Mouse (Mus musculus) stomach, embryonic 16.5 days (tissue): ENCODE data around the gene Cenpp. TPM values are rescaled to one million over a fixed set of nuclear protein-coding genes. Genes with fewer than 3 reads are reported as not detected.
"Not testable (repeated sequence)": the region's sequence is repeated elsewhere in the genome, so short reads cannot be mapped to it uniquely, and the experiment has no call there.

Experiments
- ATAC-seq: fragments of 200-750 bp; cut with Nextera tagmentation; 2 replicates; pipeline ENCODE4 v1.8.0; 2017; ENCODE audit warnings: moderate number of reproducible peaks, moderate TSS enrichment; ENCODE audit not compliant: insufficient read depth, low FRiP score
- H3K27ac ChIP-seq: fragments of 300-500 bp; sonication (generic); 2 replicates; pipeline ENCODE4 v1.5.1; 2014; ENCODE audit warnings: low read length
- H3K27me3 ChIP-seq: fragments of 300-500 bp; sonication (generic); 2 replicates; pipeline ENCODE4 v1.6.1; 2014; ENCODE audit warnings: low read length, control low read depth, mixed read lengths; ENCODE audit not compliant: control insufficient read depth, insufficient read depth
- H3K36me3 ChIP-seq: fragments of 300-500 bp; sonication (generic); 2 replicates; pipeline ENCODE4 v1.6.1; 2014; ENCODE audit warnings: low read length; ENCODE audit not compliant: control insufficient read depth, insufficient read depth
- H3K4me1 ChIP-seq: fragments of 300-500 bp; sonication (generic); 2 replicates; pipeline ENCODE4 v1.6.1; 2014; ENCODE audit warnings: low read length, control low read depth, mixed read lengths; ENCODE audit not compliant: control insufficient read depth, insufficient read depth
- H3K4me2 ChIP-seq: fragments of 300-500 bp; sonication (generic); 2 replicates; pipeline ENCODE4 v1.6.1; 2014; ENCODE audit warnings: low read depth, low read length, mixed read lengths
- H3K4me3 ChIP-seq: fragments of 300-500 bp; sonication (generic); replicated peaks from 2 replicates; pipeline ENCODE4 v1.5.1; 2014; ENCODE audit warnings: mild to moderate bottlenecking, low read length
- H3K9ac ChIP-seq: fragments of 300-500 bp; sonication (generic); 2 replicates; pipeline ENCODE4 v1.6.1; 2014; ENCODE audit warnings: low read length
- H3K9me3 ChIP-seq: fragments of 300-500 bp; sonication (generic); replicated peaks from 2 replicates; pipeline ENCODE4 v1.6.1; 2016; ENCODE audit warnings: low read length, control low read depth; ENCODE audit not compliant: control insufficient read depth
- WGBS: fragments of 180-500 bp; shearing (Covaris S2); extraction: QIAGEN DNeasy Blood & Tissue Kit; methylation state at CpG from one replicate; pipeline ENCODE4 v1.1.7; 2014; 5-methylcytosine and 5-hydroxymethylcytosine counted together
- polyA plus RNA-seq: library from polyadenylated mRNA; unstranded; fragments of >200 nt; fragmentation: Nextera tagmentation; extraction: Ambion mirVana; gene quantifications from 2 replicates; pipeline ENCODE4 v1.2.1, GENCODE M21; 2015

Cenpp gene
- polyA plus RNA-seq, 1 experiment from 2014 or later: 23.4 TPM

- Histone ChIP-seq H3K27me3 (no peaks in the 10 kb centered on the region), H3K9me3 (no peaks in the 10 kb centered on the region), H3K4me1 (no peaks in the 10 kb centered on the region), H3K36me3 (no peaks in the 10 kb centered on the region), H3K4me2 (no peak overlapping the region), H3K9ac (no peak overlapping the region), H3K27ac (no peak overlapping the region), H3K4me3 (no peak overlapping the region)
- ATAC-seq: no peak
These were observed 34.2 kb downstream of the Cenpp start for GRCm38 (mm10) chr13:49618365-49618764.

GRCm38 (mm10) chr13:49617021-49617420, 35.6 kb downstream of the Cenpp start:
- ATAC-seq: no peak
- H3K4me1 ChIP-seq: no peaks in the 10 kb centered on the region
- 88% methylated on average over 3 of the region's 3 CpGs for WGBS

GRCm38 (mm10) chr13:49608589-49609322, 43.8 kb downstream of the Cenpp start:
- 43% methylated on average over 4 of the region's 4 CpGs for WGBS
- peak overlapping the region; percentile 51 for H3K9ac ChIP-seq
- no peaks in the 10 kb centered on the region for H3K36me3 ChIP-seq
- H3K4me2 ChIP-seq: peak overlapping the region; percentile 45
- H3K4me3 ChIP-seq: peak overlapping the region; percentile 46
- no peak for ATAC-seq
- H3K9me3 ChIP-seq: no peaks in the 10 kb centered on the region
- no peaks in the 10 kb centered on the region for H3K4me1 ChIP-seq
- H3K27ac ChIP-seq: peak overlapping the region; percentile 92
- no peaks in the 10 kb centered on the region for H3K27me3 ChIP-seq

More at GRCm38 (mm10) chr13:49617021-49617420, 35.6 kb downstream of the Cenpp start:
- Histone ChIP-seq H3K9ac (no peak overlapping the region), H3K4me2 (no peak overlapping the region), H3K4me3 (no peak overlapping the region), H3K27ac (no peak overlapping the region), H3K9me3 (no peaks in the 10 kb centered on the region), H3K27me3 (no peaks in the 10 kb centered on the region), H3K36me3 (no peaks in the 10 kb centered on the region)

- Histone ChIP-seq H3K36me3 (no peaks in the 10 kb centered on the region), H3K9me3 (no peaks in the 10 kb centered on the region), H3K27ac (peak within 1 kb of the TSS; percentile 92), H3K9ac (no peak within 1 kb of the TSS), H3K4me2 (peak within 1 kb of the TSS; percentile 45; the same call in 1 of the 2 replicates), H3K4me3 (peak within 1 kb of the TSS; percentile 46), H3K4me1 (no peaks in the 10 kb centered on the region), H3K27me3 (no peaks in the 10 kb centered on the region)
- WGBS: 39% methylated on average over 4 of the region's 4 CpGs
- no peak for ATAC-seq
These were observed 44.9 kb downstream of the Cenpp start, which contains the start of gene Ogn for GRCm38 (mm10) chr13:49607714-49608113. Gene Ogn, plus strand, starts transcription at chr13:49608046.

GRCm38 (mm10) chr13:49603603-49604002, 49.0 kb downstream of the Cenpp start:
- H3K27me3 ChIP-seq: no peaks in the 10 kb centered on the region
- no peak overlapping the region for H3K4me2 ChIP-seq
- H3K27ac ChIP-seq: no peak overlapping the region
- no peak overlapping the region for H3K4me3 ChIP-seq
- no peak for ATAC-seq
- no peaks in the 10 kb centered on the region for H3K9me3 ChIP-seq
- no peak overlapping the region for H3K9ac ChIP-seq
- no peaks in the 10 kb centered on the region for H3K36me3 ChIP-seq
- no peaks in the 10 kb centered on the region for H3K4me1 ChIP-seq

- 80% methylated on average over 2 of the region's 2 CpGs for WGBS
These were observed 50.0 kb downstream of the Cenpp start for GRCm38 (mm10) chr13:49602541-49602940.

GRCm38 (mm10) chr13:49586062-49586461, 66.5 kb downstream of the Cenpp start:
- no peak for ATAC-seq
- H3K9me3 ChIP-seq: no peaks in the 10 kb centered on the region
- WGBS: 90% methylated on average over 6 of the region's 6 CpGs
- H3K4me2 ChIP-seq: no peak overlapping the region
- peaks cover 9% of the 10 kb centered on the region; the same call in 1 of the 2 replicates for H3K4me1 ChIP-seq
- no peaks in the 10 kb centered on the region for H3K27me3 ChIP-seq
- H3K4me3 ChIP-seq: no peak overlapping the region
- no peaks in the 10 kb centered on the region for H3K36me3 ChIP-seq
- no peak overlapping the region for H3K9ac ChIP-seq
- no peak overlapping the region for H3K27ac ChIP-seq

More at GRCm38 (mm10) chr13:49602541-49602940, 50.0 kb downstream of the Cenpp start:
- not testable (repeated sequence) for H3K4me1 ChIP-seq, H3K9me3 ChIP-seq, ATAC-seq, H3K4me3 ChIP-seq, H3K27me3 ChIP-seq, H3K9ac ChIP-seq, H3K4me2 ChIP-seq, H3K27ac ChIP-seq, H3K36me3 ChIP-seq

GRCm38 (mm10) chr13:49584307-49585005, 68.1 kb downstream of the Cenpp start:
- no peak overlapping the region for H3K4me2 ChIP-seq
- ATAC-seq: no peak
- 56% methylated on average over 8 of the region's 8 CpGs for WGBS
- H3K4me1 ChIP-seq: peaks cover 9% of the 10 kb centered on the region; the same call in 1 of the 2 replicates
- H3K36me3 ChIP-seq: no peaks in the 10 kb centered on the region
- H3K9ac ChIP-seq: no peak overlapping the region
- H3K27me3 ChIP-seq: no peaks in the 10 kb centered on the region
- H3K27ac ChIP-seq: peak overlapping the region; percentile 36
- no peaks in the 10 kb centered on the region for H3K9me3 ChIP-seq
- H3K4me3 ChIP-seq: no peak overlapping the region

- Histone ChIP-seq H3K27ac (peak overlapping the region; percentile 36), H3K4me3 (no peak overlapping the region)
These were observed 68.7 kb downstream of the Cenpp start for GRCm38 (mm10) chr13:49583859-49584258.

More at GRCm38 (mm10) chr13:49583859-49584258, 68.7 kb downstream of the Cenpp start:
- Histone ChIP-seq H3K4me2 (no peak overlapping the region), H3K27me3 (no peaks in the 10 kb centered on the region), H3K36me3 (no peaks in the 10 kb centered on the region), H3K9me3 (no peaks in the 10 kb centered on the region), H3K9ac (no peak overlapping the region), H3K4me1 (peaks cover 9% of the 10 kb centered on the region; the same call in 1 of the 2 replicates)
- ATAC-seq: no peak
